Mouse (Mus musculus): ENCODE measurements around the gene Chrna4. TPM values are rescaled to one million over a fixed set of nuclear protein-coding genes. Genes with fewer than 3 reads are reported as not detected.

The Chrna4 gene
- polyA plus RNA-seq, 1 experiment from 2014 or later = 13.1 TPM

GRCm38 (mm10) chr2:181048252-181048945 is 5.1 kb upstream of the Chrna4 start:
- H3K27ac ChIP-seq (ENCODE audit: low read depth, low read length) = no peak overlapping the region
- no peaks in the 10 kb centered on the region for H3K36me3 ChIP-seq (ENCODE audit: control insufficient read depth, insufficient read depth, low read length)
- no peaks in the 10 kb centered on the region for H3K27me3 ChIP-seq (replicated peaks; ENCODE audit: control insufficient read depth, insufficient read depth, low read length)
- no peak overlapping the region for H3K4me2 ChIP-seq (ENCODE audit: low read length)
- WGBS = 61% methylated on average over 7 of the region's 7 CpGs
- H3K4me1 ChIP-seq (ENCODE audit: control insufficient read depth, insufficient read depth, low read length) = peaks cover 8% of the 10 kb centered on the region
- no peak overlapping the region for H3K9ac ChIP-seq (ENCODE audit: low read length)
- peak; percentile 35 for DNase-seq (ENCODE audit: low spot score)
- no peak overlapping the region for H3K4me3 ChIP-seq (ENCODE audit: low read depth, low read length)
- H3K9me3 ChIP-seq (replicated peaks; ENCODE audit: control insufficient read depth, low read length) = no peaks in the 10 kb centered on the region
- 0 out of 2 replicates have a peak, but pooled peaks have one; percentile 9 for ATAC-seq

GRCm38 (mm10) chr2:181044001-181044400 is 655 bp upstream of the Chrna4 start:
- WGBS = 4% methylated on average over 3 of the region's 3 CpGs
- Histone ChIP-seq H3K4me2 (ENCODE audit: low read length) (no peak overlapping the region), H3K4me3 (ENCODE audit: low read depth, low read length) (no peak overlapping the region), H3K9ac (ENCODE audit: low read length) (no peak overlapping the region), H3K9me3 (replicated peaks; ENCODE audit: control insufficient read depth, low read length) (no peaks in the 10 kb centered on the region), H3K27ac (ENCODE audit: low read depth, low read length) (peak overlapping the region; percentile 33), H3K36me3 (ENCODE audit: control insufficient read depth, insufficient read depth, low read length) (no peaks in the 10 kb centered on the region), H3K27me3 (replicated peaks; ENCODE audit: control insufficient read depth, insufficient read depth, low read length) (peaks cover 13% of the 10 kb centered on the region), H3K4me1 (ENCODE audit: control insufficient read depth, insufficient read depth, low read length) (peaks cover 26% of the 10 kb centered on the region)
- DNase-seq (ENCODE audit: low spot score) (peak; percentile 25), ATAC-seq (0 out of 2 replicates have a peak, but pooled peaks have one; percentile 19)

GRCm38 (mm10) chr2:181042376-181042775 is 970 bp downstream of the Chrna4 start:
- DNase-seq (ENCODE audit: low spot score) = peak; percentile 35
- H3K9ac ChIP-seq (ENCODE audit: low read length) = no peak overlapping the region; the same call in 1 of the 2 replicates
- H3K27ac ChIP-seq (ENCODE audit: low read depth, low read length) = no peak overlapping the region
- H3K27me3 ChIP-seq (replicated peaks; ENCODE audit: control insufficient read depth, insufficient read depth, low read length) = peaks cover 18% of the 10 kb centered on the region
- H3K9me3 ChIP-seq (replicated peaks; ENCODE audit: control insufficient read depth, low read length) = no peaks in the 10 kb centered on the region
- H3K36me3 ChIP-seq (ENCODE audit: control insufficient read depth, insufficient read depth, low read length) = no peaks in the 10 kb centered on the region
- H3K4me3 ChIP-seq (ENCODE audit: low read depth, low read length) = no peak overlapping the region
- H3K4me2 ChIP-seq (ENCODE audit: low read length) = no peak overlapping the region
- no peak for ATAC-seq
- H3K4me1 ChIP-seq (ENCODE audit: control insufficient read depth, insufficient read depth, low read length) = peaks cover 26% of the 10 kb centered on the region

- Histone ChIP-seq H3K4me2 (ENCODE audit: low read length) (no peak overlapping the region), H3K9me3 (replicated peaks; ENCODE audit: control insufficient read depth, low read length) (no peaks in the 10 kb centered on the region), H3K27me3 (replicated peaks; ENCODE audit: control insufficient read depth, insufficient read depth, low read length) (peaks cover 18% of the 10 kb centered on the region), H3K36me3 (ENCODE audit: control insufficient read depth, insufficient read depth, low read length) (no peaks in the 10 kb centered on the region), H3K4me3 (ENCODE audit: low read depth, low read length) (no peak overlapping the region), H3K9ac (ENCODE audit: low read length) (no peak overlapping the region), H3K27ac (ENCODE audit: low read depth, low read length) (no peak overlapping the region), H3K4me1 (ENCODE audit: control insufficient read depth, insufficient read depth, low read length) (peaks cover 26% of the 10 kb centered on the region)
- ATAC-seq (no peak; the same call in 1 of the 2 replicates), DNase-seq (ENCODE audit: low spot score) (peak; percentile 16)
- WGBS = 0% methylated on average over 7 of the region's 7 CpGs
These were observed 1.4 kb downstream of the Chrna4 start for GRCm38 (mm10) chr2:181041941-181042340.

GRCm38 (mm10) chr2:181039356-181039680 is 4.0 kb downstream of the Chrna4 start:
- H3K9me3 ChIP-seq (replicated peaks; ENCODE audit: control insufficient read depth, low read length) = no peaks in the 10 kb centered on the region
- peaks cover 26% of the 10 kb centered on the region for H3K4me1 ChIP-seq (ENCODE audit: control insufficient read depth, insufficient read depth, low read length)
- H3K9ac ChIP-seq (ENCODE audit: low read length) = peak overlapping the region; percentile 62
- peak overlapping the region; percentile 92 for H3K4me2 ChIP-seq (ENCODE audit: low read length)
- DNase-seq (ENCODE audit: low spot score) (no peak), ATAC-seq (no peak)
- no peaks in the 10 kb centered on the region for H3K36me3 ChIP-seq (ENCODE audit: control insufficient read depth, insufficient read depth, low read length)
- peak overlapping the region; percentile 59 for H3K4me3 ChIP-seq (ENCODE audit: low read depth, low read length)
- 0% methylated on average over 16 of the region's 16 CpGs for WGBS
- H3K27me3 ChIP-seq (replicated peaks; ENCODE audit: control insufficient read depth, insufficient read depth, low read length) = peaks cover 18% of the 10 kb centered on the region
- no peak overlapping the region for H3K27ac ChIP-seq (ENCODE audit: low read depth, low read length)

- ATAC-seq (peak; percentile 63), DNase-seq (ENCODE audit: low spot score) (peak; percentile 45)
- Histone ChIP-seq H3K9ac (ENCODE audit: low read length) (peak overlapping the region; percentile 62), H3K4me2 (ENCODE audit: low read length) (peak overlapping the region; percentile 92), H3K27ac (ENCODE audit: low read depth, low read length) (no peak overlapping the region), H3K9me3 (replicated peaks; ENCODE audit: control insufficient read depth, low read length) (no peaks in the 10 kb centered on the region), H3K4me1 (ENCODE audit: control insufficient read depth, insufficient read depth, low read length) (peaks cover 21% of the 10 kb centered on the region), H3K4me3 (ENCODE audit: low read depth, low read length) (peak overlapping the region; percentile 59), H3K27me3 (replicated peaks; ENCODE audit: control insufficient read depth, insufficient read depth, low read length) (peaks cover 18% of the 10 kb centered on the region), H3K36me3 (ENCODE audit: control insufficient read depth, insufficient read depth, low read length) (no peaks in the 10 kb centered on the region)
- WGBS = 1% methylated on average over 52 of the region's 63 CpGs
These were observed 4.5 kb downstream of the Chrna4 start for GRCm38 (mm10) chr2:181038644-181039355.

- no peak overlapping the region for H3K4me3 ChIP-seq (ENCODE audit: low read depth, low read length)
- no peaks in the 10 kb centered on the region for H3K36me3 ChIP-seq (ENCODE audit: control insufficient read depth, insufficient read depth, low read length)
- no peaks in the 10 kb centered on the region for H3K9me3 ChIP-seq (replicated peaks; ENCODE audit: control insufficient read depth, low read length)
- DNase-seq (ENCODE audit: low spot score) (no peak), ATAC-seq (no peak)
- H3K27me3 ChIP-seq (replicated peaks; ENCODE audit: control insufficient read depth, insufficient read depth, low read length) = peaks cover 18% of the 10 kb centered on the region
- H3K4me1 ChIP-seq (ENCODE audit: control insufficient read depth, insufficient read depth, low read length) = no peaks in the 10 kb centered on the region
- no peak overlapping the region for H3K27ac ChIP-seq (ENCODE audit: low read depth, low read length)
- WGBS = 80% methylated on average over 6 of the region's 6 CpGs
- no peak overlapping the region for H3K4me2 ChIP-seq (ENCODE audit: low read length)
- H3K9ac ChIP-seq (ENCODE audit: low read length) = no peak overlapping the region
These were observed 6.8 kb downstream of the Chrna4 start for GRCm38 (mm10) chr2:181036561-181036960.

- H3K27me3 ChIP-seq (replicated peaks; ENCODE audit: control insufficient read depth, insufficient read depth, low read length) = peaks cover 15% of the 10 kb centered on the region
- H3K4me2 ChIP-seq (ENCODE audit: low read length) = no peak overlapping the region
- no peak overlapping the region for H3K27ac ChIP-seq (ENCODE audit: low read depth, low read length)
- H3K4me1 ChIP-seq (ENCODE audit: control insufficient read depth, insufficient read depth, low read length) = no peaks in the 10 kb centered on the region
- no peak overlapping the region for H3K4me3 ChIP-seq (ENCODE audit: low read depth, low read length)
- H3K9ac ChIP-seq (ENCODE audit: low read length) = no peak overlapping the region
- ATAC-seq (no peak), DNase-seq (ENCODE audit: low spot score) (no peak)
- H3K9me3 ChIP-seq (replicated peaks; ENCODE audit: control insufficient read depth, low read length) = no peaks in the 10 kb centered on the region
- H3K36me3 ChIP-seq (ENCODE audit: control insufficient read depth, insufficient read depth, low read length) = no peaks in the 10 kb centered on the region
- 88% methylated on average over 7 of the region's 7 CpGs for WGBS
These were observed 8.2 kb downstream of the Chrna4 start for GRCm38 (mm10) chr2:181035186-181035585.

GRCm38 (mm10) chr2:181033310-181033709 is 10.0 kb downstream of the Chrna4 start:
- Histone ChIP-seq H3K9ac (ENCODE audit: low read length) (no peak overlapping the region), H3K27ac (ENCODE audit: low read depth, low read length) (no peak overlapping the region), H3K27me3 (replicated peaks; ENCODE audit: control insufficient read depth, insufficient read depth, low read length) (0 out of 2 replicates have a peak, but pooled peaks cover 5% of the 10 kb centered on the region), H3K4me3 (ENCODE audit: low read depth, low read length) (no peak overlapping the region), H3K36me3 (ENCODE audit: control insufficient read depth, insufficient read depth, low read length) (no peaks in the 10 kb centered on the region), H3K4me1 (ENCODE audit: control insufficient read depth, insufficient read depth, low read length) (no peaks in the 10 kb centered on the region), H3K9me3 (replicated peaks; ENCODE audit: control insufficient read depth, low read length) (no peaks in the 10 kb centered on the region), H3K4me2 (ENCODE audit: low read length) (no peak overlapping the region)
- no peak for ATAC-seq
- WGBS = 69% methylated on average over 6 of the region's 6 CpGs
- DNase-seq (ENCODE audit: low spot score) = no peak

All from forebrain, embryonic 14.5 days (tissue).